Mouse (Mus musculus) hindbrain, embryonic 16.5 days (tissue): ENCODE measurements at regions not wholly inside any gene's neighbourhood (a gene's known extent, or its start where the extent isn't known, plus 50 kb on each side); places are given as distances from the start of the nearest gene placed in this dataset. TPM values are rescaled to one million over a fixed set of nuclear protein-coding genes. Genes with fewer than 3 reads are reported as not detected.

ENCODE experiments used
- ATAC-seq: fragments of 200-750 bp; cut with Nextera tagmentation; 2 replicates; pipeline ENCODE4 v1.8.0; 2017; ENCODE audit warnings: moderate TSS enrichment, moderate library complexity
- H3K27ac ChIP-seq: fragments of 300-500 bp; sonication (generic); 2 replicates; pipeline ENCODE4 v1.5.1; 2014; ENCODE audit warnings: low read depth, mild to moderate bottlenecking, control low read depth, low read length, moderate library complexity
- H3K27me3 ChIP-seq: fragments of 300-500 bp; sonication (generic); replicated peaks from 2 replicates; pipeline ENCODE4 v1.6.1; 2014; ENCODE audit warnings: low read length; ENCODE audit not compliant: control insufficient read depth, insufficient read depth
- H3K36me3 ChIP-seq: fragments of 300-500 bp; sonication (generic); 2 replicates; pipeline ENCODE4 v1.6.1; 2014; ENCODE audit warnings: mild to moderate bottlenecking, low read length, moderate library complexity, mixed read lengths; ENCODE audit not compliant: control insufficient read depth, insufficient read depth
- H3K4me1 ChIP-seq: fragments of 300-500 bp; sonication (generic); 2 replicates; pipeline ENCODE4 v1.6.1; 2014; ENCODE audit warnings: low read depth, low read length; ENCODE audit not compliant: control insufficient read depth, insufficient read depth
- H3K4me2 ChIP-seq: fragments of 300-500 bp; sonication (generic); 2 replicates; pipeline ENCODE4 v1.6.1; 2014; ENCODE audit warnings: mild to moderate bottlenecking, low read length, control low read depth, moderate library complexity
- H3K4me3 ChIP-seq: fragments of 300-500 bp; sonication (generic); 2 replicates; pipeline ENCODE4 v1.5.1; 2014; ENCODE audit warnings: mild to moderate bottlenecking, low read length, control low read depth, moderate library complexity
- H3K9ac ChIP-seq: fragments of 300-500 bp; sonication (generic); 2 replicates; pipeline ENCODE4 v1.6.1; 2014; ENCODE audit warnings: low read depth, mild to moderate bottlenecking, control low read depth, low read length, moderate library complexity
- H3K9me3 ChIP-seq: fragments of 300-500 bp; sonication (generic); 2 replicates; pipeline ENCODE4 v1.6.1; 2014; ENCODE audit warnings: mild to moderate bottlenecking, low read length, moderate library complexity; ENCODE audit not compliant: control insufficient read depth
- WGBS: fragments of 180-500 bp; shearing (Covaris S2); extraction: QIAGEN DNeasy Blood & Tissue Kit; methylation state at CpG from one replicate; pipeline ENCODE4 v1.1.7; 2014; 5-methylcytosine and 5-hydroxymethylcytosine counted together
- microRNA-seq: library from miRNA; unstranded; fragments of <30 nt; microRNA quantifications from one replicate; pipeline ENCODE4, GENCODE M21; 2017

DNA sequence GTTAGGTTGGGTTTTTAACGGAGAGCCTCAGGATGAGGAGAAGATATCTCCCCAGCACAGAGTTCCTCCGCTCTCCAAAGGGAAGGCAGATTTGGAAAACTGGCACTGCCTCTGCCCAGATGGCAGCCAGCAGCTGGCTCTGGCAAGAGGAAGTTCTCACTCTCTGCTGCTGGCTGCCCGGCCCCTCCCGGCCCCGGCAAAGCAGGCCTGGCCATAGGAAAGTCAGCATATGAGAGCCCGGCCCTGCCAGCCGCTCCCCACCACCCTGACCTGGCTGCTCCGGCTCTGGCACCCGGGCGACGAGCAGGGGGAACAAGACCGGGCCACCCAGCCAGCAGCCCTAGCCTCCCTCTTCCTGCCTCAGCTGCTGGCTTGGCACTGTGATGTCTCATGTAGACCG lies 89.1 kb upstream of the Prox1 start:
- no peak overlapping the region for H3K4me2 ChIP-seq
- H3K9me3 ChIP-seq, result no peaks in the 10 kb centered on the region
- H3K4me1 ChIP-seq, result no peaks in the 10 kb centered on the region
- no peak overlapping the region for H3K9ac ChIP-seq
- no peak overlapping the region for H3K27ac ChIP-seq
- no peaks in the 10 kb centered on the region for H3K36me3 ChIP-seq
- H3K27me3 ChIP-seq, result no peaks in the 10 kb centered on the region
- H3K4me3 ChIP-seq, result no peak overlapping the region
- ATAC-seq, result peak; percentile 30; the same call in 1 of the 2 replicates
- WGBS, result 89% methylated on average over 13 of the region's 13 CpGs

GRCm38 (mm10) chr1:190250574-190251246 lies 80.2 kb upstream of the Prox1 start:
- Histone ChIP-seq H3K4me2 (no peak overlapping the region), H3K4me1 (0 out of 2 replicates have a peak, but pooled peaks cover 2% of the 10 kb centered on the region), H3K27ac (no peak overlapping the region), H3K36me3 (no peaks in the 10 kb centered on the region), H3K9ac (no peak overlapping the region), H3K27me3 (no peaks in the 10 kb centered on the region), H3K4me3 (no peak overlapping the region), H3K9me3 (no peaks in the 10 kb centered on the region; the same call in 1 of the 2 replicates)
- WGBS, result 57% methylated on average over 13 of the region's 13 CpGs
- ATAC-seq, result no peak

DNA sequence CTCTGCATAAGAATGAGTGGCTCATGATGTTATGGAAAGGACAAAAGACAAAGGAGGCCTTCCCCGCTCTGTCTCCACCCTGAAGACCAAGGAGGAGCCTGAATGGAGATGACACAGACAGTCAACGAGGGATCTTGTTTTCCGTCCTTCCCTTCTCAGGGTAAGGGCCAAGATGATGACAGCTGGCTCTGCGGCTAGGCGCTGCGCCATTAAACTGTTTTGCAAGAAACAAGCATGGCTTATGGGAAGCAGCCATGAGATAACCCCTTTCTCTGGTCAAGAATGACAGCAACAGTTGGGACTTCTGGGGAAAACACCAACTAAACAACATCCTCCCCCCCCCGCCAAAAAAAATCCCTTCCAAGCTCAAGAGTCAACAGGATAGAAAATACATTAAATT lies 72.0 kb upstream of the Prox1 start:
- H3K27me3 ChIP-seq, result no peaks in the 10 kb centered on the region
- H3K27ac ChIP-seq, result no peak overlapping the region
- ATAC-seq, result no peak
- WGBS, result 94% methylated on average over 7 of the region's 7 CpGs
- H3K9ac ChIP-seq, result no peak overlapping the region
- no peak overlapping the region for H3K4me2 ChIP-seq
- H3K4me3 ChIP-seq, result no peak overlapping the region
- no peaks in the 10 kb centered on the region for H3K4me1 ChIP-seq
- H3K36me3 ChIP-seq, result no peaks in the 10 kb centered on the region
- no peaks in the 10 kb centered on the region for H3K9me3 ChIP-seq

- Histone ChIP-seq H3K4me3 (no peak overlapping the region), H3K36me3 (no peaks in the 10 kb centered on the region), H3K27ac (no peak overlapping the region), H3K27me3 (no peaks in the 10 kb centered on the region), H3K9me3 (no peaks in the 10 kb centered on the region), H3K4me2 (no peak overlapping the region), H3K9ac (no peak overlapping the region), H3K4me1 (no peaks in the 10 kb centered on the region)
- no peak for ATAC-seq
- 73% methylated on average over 6 of the region's 6 CpGs for WGBS
These were observed 69.3 kb upstream of the Prox1 start for GRCm38 (mm10) chr1:190239796-190240195.

GRCm38 (mm10) chr1:190230866-190231265 lies 60.4 kb upstream of the Prox1 start:
- 53% methylated on average over 5 of the region's 5 CpGs for WGBS
- Histone ChIP-seq H3K36me3 (no peaks in the 10 kb centered on the region), H3K4me1 (no peaks in the 10 kb centered on the region), H3K4me3 (no peak overlapping the region), H3K27ac (no peak overlapping the region), H3K9me3 (no peaks in the 10 kb centered on the region; the same call in 1 of the 2 replicates), H3K27me3 (no peaks in the 10 kb centered on the region), H3K9ac (no peak overlapping the region), H3K4me2 (no peak overlapping the region)
- ATAC-seq, result no peak

DNA sequence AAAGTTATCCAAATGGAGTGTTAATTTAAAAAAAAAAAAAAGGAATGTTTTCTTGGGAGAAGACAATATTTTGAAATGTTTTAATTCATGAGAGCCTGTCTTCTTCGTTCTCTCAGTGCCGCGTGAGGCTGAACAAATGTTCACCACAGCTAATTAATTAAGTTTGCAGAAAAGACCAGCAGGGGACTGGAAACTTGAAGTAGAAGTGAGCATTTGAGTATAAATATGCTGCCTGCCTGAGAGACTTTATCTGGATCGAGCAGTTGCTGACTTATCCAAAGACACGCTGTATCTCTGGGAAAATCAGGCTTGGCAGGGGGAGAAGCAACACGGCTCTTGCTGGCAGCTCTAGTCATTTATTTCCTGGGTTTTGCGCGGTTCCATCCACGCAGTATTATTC lies 49.9 kb upstream of the Prox1 start:
- H3K4me3 ChIP-seq, result no peak overlapping the region
- no peaks in the 10 kb centered on the region for H3K36me3 ChIP-seq
- peaks cover 2% of the 10 kb centered on the region; the same call in 1 of the 2 replicates for H3K27me3 ChIP-seq
- H3K9me3 ChIP-seq, result peaks cover 8% of the 10 kb centered on the region
- no peak overlapping the region for H3K27ac ChIP-seq
- H3K4me2 ChIP-seq, result 0 out of 2 replicates have a peak overlapping the region, but pooled peaks have one; percentile 5
- ATAC-seq, result peak; percentile 37; the same call in 1 of the 2 replicates
- 27% methylated on average over 9 of the region's 9 CpGs for WGBS
- H3K9ac ChIP-seq, result no peak overlapping the region; the same call in 1 of the 2 replicates
- peaks cover 5% of the 10 kb centered on the region; the same call in 1 of the 2 replicates for H3K4me1 ChIP-seq

Small RNA genes lying in the stretch of these regions (microRNA-seq; reads per million reads assigned to microRNA genes)
- not detected for gene Gm47294
